Mouse (Mus musculus): ENCODE measurements around the gene Cd160.

Gene Cd160

GRCm38 (mm10) chr3:96828308-96828864, 765 bp downstream of the Cd160 start:
- no peak for DNase-seq (ENCODE audit: low read depth)

DNA sequence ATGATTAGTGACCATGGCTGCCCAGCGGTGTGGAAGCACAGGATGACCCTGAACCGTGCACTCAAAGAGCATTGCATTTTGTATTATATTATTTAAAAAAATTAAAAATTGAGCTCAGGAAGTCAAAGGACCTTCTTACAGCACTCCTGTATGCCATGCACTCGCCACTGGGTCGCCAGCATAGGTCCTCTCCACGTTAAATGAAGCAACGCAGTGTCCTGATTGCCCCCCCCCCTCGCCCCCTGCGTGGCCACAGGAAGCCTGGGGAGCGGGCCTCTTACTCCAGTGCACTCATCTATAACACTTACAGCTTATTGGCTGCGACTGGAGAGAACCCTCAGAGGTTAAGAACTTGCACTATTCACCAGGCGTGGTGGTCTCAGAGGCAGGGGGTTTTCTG, 3.9 kb downstream of the Cd160 start:
- DNase-seq (ENCODE audit: low read depth) = no peak

DNA sequence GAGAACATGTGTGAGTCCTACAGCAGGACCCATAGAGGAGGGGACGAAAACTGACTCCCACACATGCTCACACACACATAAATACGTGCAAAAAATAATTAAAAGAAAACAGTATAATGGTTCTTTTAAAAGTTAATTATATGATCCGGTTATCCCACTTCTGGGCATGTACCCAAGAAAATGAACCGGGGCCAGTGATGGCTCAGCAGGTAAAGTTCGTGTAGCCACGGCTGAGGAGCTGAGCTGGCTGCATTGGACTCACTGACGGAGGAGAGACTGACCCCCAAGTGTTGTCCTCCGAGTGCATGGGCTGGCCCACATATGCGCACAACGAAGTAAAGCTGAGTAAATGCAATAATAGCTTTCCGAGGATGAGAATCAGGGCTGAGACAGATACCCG, 4.5 kb downstream of the Cd160 start:
- DNase-seq (ENCODE audit: low read depth) = no peak

DNA sequence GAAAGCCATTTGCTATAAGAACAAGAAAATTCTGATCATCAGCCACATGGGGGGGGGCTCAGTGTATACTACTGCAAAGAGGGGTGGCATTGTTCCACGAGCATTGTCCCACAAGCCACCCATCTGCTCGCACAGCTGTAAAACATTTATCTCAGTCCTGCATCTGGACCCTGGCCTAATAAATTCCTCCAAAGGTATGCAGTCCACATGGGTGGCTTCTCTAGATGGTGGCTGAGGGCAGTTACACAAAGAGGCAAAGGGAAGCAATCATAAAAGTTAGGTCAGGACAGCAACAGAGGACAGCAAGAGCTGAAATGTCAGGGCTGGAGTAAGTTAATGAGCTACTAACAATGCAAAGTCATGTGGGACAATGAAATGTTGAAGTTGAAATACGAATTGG, 5.5 kb downstream of the Cd160 start:
- no peak for DNase-seq (ENCODE audit: low read depth)

GRCm38 (mm10) chr3:96821581-96821980, 7.6 kb downstream of the Cd160 start:
- no peak for DNase-seq (ENCODE audit: low read depth)

DNA sequence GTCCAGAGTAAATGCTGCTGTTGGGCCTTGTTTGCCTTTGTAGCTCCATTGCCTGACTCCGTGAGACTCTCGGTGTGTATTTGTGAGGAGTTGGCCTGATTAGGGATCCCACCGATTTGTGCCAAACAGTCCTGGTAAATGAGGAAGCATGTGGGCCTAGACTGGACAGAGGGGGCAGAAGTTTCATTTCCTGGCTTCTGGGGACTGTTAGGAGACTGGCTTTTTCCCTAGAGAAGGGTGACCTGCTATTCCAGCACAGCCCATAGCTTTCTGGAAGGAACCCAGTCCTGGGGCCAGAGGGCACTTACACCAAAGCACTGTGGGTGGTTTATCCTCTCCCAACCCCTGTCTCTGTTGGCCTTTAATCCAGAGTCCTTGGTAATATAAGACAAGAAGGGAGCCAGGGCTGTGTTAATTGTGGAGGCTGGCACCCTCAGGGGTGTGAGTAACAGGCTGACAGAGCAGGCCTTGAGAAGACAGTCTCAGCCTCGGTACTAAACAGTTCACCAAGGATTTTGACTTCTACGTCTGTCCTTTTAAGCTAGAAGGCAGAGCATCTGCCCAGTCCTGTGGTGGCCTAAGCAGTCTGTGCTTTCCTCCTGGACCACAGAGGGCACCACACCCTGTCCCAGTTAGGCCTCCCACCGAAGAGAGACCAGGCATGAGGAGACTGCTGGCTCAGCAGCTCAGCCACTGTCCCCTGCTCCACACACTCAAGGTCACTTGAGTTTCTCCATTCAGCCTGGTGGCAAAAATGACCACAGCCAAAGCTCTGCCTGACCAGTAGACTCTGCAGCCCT, 8.8 kb downstream of the Cd160 start:
- no peak for DNase-seq (ENCODE audit: low read depth)

DNA sequence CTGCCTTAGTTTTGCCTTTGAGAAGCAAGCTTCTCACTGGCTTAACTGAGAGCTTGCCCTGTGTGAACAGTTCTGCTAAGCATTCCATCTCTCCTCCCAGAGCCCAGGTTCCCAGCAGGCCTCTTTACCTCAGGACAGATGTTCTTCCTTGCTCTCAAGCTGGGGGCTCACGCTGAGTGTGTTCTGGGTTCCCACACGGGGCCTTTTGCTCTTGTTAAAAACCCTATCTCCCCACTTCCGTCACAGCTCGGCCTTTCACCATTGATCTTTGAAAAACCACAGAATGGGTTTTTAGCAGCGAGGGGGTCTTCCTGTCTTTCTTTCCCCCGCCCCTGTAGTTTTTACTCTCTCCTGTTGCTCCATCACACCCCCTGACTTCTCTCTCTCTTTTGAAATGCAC, 14.8 kb downstream of the Cd160 start:
- DNase-seq (ENCODE audit: low read depth) = peak; percentile 49

DNA sequence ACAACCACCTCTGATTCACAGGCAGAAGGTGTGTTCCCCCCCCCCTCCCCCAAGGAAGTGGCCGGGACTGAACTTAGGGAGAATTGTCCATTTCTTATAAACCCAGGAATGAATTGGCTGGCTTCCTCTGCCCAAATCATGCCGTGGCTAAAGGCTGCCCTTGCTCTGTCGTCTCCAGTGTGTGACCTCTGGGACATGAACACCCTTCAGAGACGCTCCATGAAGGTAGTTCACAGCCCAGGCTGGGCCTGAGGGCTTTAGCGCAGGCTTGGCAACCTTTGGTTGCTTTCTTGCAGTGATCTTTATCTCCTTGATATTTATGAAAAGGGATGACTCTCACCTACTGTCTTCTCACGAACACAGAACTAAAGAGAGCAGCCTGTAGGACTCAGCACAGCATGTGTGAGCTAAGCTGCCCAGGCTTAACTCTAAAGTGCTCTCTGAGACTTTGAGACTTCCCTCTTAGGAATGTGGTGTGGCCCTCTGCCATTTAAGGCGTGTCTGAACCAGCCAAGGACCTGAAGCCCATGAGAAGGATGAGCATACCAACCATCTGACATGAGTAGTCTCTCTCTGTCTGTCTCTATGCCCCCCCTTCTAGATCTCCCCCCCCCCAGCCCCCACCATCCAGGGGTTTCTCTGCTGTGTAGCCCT, 15.4 kb downstream of the Cd160 start:
- peak; percentile 34 for DNase-seq (ENCODE audit: low read depth)

DNA sequence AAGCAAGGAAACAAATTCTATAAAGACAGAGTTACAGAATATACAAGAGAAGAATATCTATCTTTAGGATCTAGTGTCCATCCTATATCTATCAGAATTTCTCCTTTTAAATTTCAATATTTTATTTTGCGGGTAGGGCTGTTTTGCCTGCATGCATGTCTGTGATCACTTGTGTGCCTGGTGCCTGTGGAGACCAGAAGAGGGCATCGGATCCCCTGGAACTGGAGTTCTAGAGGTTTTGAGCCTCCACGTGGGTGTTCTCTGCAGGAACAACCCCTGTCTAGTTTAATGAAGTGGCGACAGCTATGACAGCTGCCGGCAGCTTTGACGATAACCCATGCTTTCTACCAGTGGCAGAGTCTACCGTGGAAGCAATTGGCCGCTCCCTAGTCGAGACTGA, 16.0 kb downstream of the Cd160 start:
- DNase-seq (ENCODE audit: low read depth) = peak; percentile 64

GRCm38 (mm10) chr3:96812395-96813091, 16.6 kb downstream of the Cd160 start:
- peak; percentile 92 for DNase-seq (ENCODE audit: low read depth)

DNA sequence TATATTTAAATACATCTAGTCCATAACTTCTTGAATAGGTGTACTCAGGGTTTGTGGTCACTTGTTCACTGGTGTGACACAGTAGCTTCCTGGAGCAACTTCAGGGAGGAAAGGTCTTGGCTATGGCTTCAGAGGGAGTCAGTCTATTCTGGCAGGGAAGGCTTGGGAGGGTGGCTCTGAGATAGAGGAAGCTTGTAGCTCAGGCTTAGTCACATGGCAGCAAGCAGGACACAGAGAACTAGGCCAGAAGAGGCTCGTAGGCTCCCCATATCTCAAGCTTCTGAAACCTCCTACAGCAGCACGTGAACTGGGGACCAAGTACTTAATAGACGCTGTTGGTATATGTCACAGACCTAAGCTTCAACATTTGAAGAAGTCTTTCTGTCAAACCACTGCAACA, 17.9 kb downstream of the Cd160 start:
- no peak for DNase-seq (ENCODE audit: low read depth)

DNA sequence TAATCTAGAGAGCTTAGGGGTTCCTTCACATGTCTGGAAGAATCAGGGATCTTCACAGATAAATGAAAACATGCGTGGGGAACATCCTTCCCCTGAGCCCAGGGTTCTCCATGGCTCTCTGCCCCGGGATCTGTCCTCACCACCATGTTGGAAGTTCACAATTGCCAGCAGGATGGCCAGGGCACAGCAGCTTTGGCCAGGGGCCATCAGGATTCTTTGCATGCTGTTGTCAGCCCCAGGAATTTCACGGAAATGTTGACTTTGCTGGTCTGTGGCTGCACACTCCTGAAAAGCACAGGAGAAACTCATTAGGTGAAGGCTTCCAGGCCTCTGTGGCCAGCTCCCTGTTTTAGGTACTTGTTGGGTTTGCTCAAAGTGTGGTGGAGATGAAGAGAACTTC, 20.5 kb downstream of the Cd160 start:
- DNase-seq (ENCODE audit: low read depth) = no peak

DNA sequence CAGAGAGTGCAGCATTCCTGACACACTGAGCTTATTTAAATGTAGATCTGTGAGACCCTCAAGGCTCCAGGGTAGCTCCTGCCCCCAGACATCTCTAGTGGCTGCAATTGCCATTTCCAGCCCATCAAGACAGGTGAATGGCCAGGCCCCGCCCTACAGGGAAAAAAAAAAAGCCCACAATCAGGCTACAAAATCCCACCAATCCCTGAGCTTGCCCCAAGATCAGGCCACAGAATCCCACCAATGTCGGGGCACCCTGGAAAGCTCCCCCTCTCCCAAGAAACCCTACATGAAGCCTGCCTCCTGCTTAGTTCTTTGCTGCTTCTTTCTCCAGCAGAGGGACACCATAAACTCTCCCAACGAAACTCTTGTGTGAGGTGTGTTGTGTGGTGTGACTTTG, 21.0 kb downstream of the Cd160 start:
- no peak for DNase-seq (ENCODE audit: low read depth)

DNA sequence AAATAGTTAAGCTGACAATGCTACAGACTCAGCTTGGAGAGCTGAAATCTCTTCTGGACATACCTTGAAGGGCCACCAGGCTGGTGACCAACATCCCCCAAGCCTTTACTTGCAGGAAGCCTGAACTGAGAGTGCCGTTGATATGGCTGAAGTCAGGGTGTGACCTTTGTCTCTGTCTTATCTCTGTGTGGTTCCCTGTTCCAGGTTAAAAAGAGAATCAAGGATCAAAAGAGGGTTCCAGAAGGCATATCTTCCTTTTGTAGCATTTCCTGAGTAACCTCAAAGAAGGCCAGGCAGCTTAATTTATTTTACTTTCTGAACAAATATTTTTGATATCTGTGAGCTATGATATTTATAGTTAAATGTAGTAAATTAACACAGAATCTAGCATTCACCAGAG, 26.9 kb downstream of the Cd160 start:
- DNase-seq (ENCODE audit: low read depth) = no peak

- no peak for DNase-seq (ENCODE audit: low read depth)
These were observed 28.9 kb downstream of the Cd160 start for GRCm38 (mm10) chr3:96800254-96800653.

DNA sequence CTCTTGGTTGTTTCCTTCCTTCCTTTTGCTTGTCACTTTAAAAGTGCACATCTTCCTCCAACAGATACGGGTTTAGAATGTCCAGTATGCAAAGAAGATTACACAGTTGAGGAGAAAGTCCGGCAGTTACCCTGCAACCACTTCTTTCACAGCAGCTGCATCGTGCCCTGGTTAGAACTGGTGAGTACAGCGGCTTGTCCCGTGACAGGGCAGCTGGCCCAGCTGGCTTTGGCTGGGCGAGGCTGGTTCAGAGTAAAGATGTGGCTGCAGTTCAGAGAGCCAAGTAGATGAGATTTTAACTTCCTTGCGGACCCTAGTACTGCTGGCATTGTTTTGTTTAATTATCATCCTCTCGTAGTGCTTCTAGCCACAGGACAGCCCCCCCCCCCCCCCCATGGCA, 40.6 kb downstream of the Cd160 start:
- DNase-seq (ENCODE audit: low read depth) = no peak

GRCm38 (mm10) chr3:96787784-96788183, 41.4 kb downstream of the Cd160 start:
- no peak for DNase-seq (ENCODE audit: low read depth)

DNA sequence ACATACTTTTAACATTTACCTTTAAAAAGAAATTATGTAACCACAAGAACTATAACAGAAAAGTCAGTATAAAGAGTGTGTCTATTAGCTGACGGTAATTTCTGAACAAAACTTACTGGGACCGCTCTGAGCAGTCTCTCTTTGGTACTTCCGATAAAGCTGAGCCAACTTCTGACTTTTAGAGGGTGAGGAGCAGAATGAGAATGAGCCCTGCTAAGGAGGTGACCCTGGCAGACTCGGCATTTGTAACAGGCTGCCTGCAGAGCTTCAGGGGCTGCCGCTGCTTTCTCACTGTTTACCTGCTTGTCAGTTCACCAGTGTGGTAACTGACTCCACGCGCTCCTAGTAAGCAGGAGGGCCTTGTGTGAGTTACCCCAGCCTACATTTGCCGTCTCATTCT, 46.9 kb downstream of the Cd160 start:
- DNase-seq (ENCODE audit: low read depth) = no peak

- no peak for DNase-seq (ENCODE audit: low read depth)
These were observed 52.0 kb downstream of the Cd160 start for GRCm38 (mm10) chr3:96777120-96777519.

- no peak for DNase-seq (ENCODE audit: low read depth)
These were observed 56.2 kb downstream of the Cd160 start for GRCm38 (mm10) chr3:96772949-96773348.

DNA sequence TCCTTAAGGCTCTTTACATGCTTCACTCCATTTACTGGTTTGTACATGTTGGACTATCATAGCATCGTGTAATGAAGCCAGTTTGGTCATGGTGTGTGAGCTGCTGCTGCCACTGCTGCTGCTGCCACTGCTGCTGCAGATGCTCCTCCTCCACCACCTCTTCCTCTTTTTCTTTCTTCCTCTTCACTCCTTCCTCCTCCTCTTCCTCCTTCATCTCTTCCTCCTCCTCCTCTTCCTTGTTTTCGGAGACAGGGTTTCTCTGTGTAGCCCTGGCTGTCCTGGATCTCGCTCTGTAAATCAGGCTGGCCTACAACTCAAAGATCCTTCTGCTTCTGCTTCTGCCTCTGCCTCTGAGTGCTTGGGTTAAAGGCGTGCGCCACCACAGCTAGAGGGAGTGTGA, 59.2 kb downstream of the Cd160 start:
- no peak for DNase-seq (ENCODE audit: low read depth)

GRCm38 (mm10) chr3:96764528-96764927, 64.6 kb downstream of the Cd160 start:
- DNase-seq (ENCODE audit: low read depth) = peak; percentile 71

DNA sequence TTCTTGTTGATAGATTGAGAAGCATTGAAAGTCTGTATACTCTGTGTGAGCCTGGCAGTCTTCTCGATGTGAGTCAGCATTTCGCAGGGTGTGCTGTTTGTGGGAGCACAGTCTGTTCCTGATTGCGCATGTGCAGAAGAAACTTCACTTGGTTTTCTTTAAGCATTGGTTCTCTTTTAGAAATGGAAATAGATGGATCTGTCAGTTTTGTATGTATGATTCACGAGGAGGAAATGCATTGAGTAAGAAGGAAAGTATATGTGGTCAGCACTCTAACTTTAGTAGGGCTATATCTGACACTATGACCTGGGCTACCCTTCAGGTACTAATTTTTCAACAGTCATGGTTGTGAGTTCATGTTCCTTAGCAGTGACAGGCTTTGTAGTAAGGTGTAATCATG, 69.5 kb downstream of the Cd160 start:
- DNase-seq (ENCODE audit: low read depth) = peak; percentile 69
